Mouse (Mus musculus): ENCODE measurements around the gene Fbxl7.
"Not testable (repeated sequence)": the region's sequence is repeated elsewhere in the genome, so short reads cannot be mapped to it uniquely, and the experiment has no call there.

The Fbxl7 gene

DNA sequence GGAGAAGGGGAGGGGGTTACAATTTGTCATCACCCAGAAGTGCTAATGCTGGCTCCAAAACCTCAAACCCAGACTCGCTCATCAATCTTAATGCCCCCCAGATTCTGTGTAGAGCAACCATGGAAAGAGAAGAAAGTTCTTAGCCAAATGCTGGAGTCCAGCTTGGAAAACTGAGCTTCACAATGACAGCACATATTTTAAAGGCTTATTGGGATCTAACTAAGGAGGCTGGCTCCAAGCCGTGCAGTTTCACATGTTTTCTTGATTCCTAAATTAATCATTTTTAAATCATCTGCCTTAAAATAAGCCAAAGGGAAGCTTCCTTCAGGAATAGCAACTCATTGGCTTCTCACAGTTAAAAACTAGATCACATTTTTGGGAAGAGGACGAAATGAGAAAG, 82.5 kb downstream of the Fbxl7 start:
- DNase-seq (ENCODE audit: low spot score in 2 of 2), result no peak

DNA sequence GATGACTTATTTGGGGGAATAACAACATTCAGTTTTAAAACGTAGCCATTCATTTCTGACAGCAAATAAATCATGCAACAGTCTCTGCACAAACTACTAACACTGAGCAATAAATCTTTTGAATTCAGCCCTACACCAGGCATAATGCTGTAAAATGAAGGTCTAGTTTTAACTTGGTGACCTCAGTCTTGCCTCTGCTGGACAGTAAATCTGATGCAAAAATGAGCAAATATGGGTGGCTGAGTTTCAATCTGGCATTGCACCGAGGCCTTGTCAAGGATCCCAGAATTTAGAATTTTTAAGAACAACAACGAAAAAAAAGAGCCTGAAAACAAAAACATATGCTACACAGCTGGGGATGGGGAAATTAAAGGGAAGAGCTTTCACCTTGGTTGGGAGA, 85.8 kb downstream of the Fbxl7 start:
- no peak for DNase-seq (ENCODE audit: low spot score in 2 of 2)

DNA sequence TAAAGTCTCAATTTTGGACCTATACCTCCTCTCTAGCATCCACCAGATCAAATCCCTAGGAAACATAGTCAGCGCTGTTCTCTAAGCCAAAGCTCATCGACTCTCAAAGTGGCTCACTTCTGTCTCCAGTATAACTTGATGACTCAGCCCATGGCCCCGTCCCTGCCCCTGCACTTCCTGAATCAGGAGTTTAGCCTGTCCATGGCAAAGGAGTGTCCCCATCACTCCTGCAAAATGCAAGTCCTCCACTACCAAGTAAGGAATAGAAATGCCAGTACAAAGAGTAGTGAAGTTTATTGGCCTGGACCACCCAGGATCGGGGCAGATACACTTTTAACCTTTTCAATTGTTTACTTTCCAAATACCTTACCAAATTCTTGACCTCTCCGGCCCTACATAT, 91.3 kb downstream of the Fbxl7 start:
- DNase-seq (ENCODE audit: low spot score in 2 of 2), result no peak

DNA sequence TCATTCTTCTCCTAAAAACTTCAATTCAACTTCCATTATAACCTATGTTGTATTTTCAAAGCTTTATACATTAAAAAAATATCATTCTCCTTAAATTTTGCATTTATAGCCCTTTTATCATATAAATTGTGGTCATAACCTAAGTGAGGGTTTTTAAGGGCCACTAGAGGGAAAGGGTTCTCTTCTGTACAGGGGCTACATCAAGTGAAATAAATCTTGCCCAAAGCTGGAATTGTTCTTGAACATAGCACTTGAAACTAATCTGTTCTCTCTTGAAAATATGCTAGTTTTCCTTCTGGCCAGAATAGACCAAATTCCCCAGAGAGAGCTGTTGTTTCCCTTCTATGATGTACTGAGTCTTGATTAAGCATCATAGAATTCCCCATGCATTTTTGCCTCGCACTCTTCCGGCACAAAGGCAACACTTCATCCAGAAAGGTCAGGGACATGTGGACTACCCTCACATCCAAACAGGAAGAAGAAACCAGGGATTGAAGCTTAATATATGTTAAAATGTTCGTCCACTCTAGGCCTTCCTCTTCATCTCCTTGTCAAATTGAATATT, 95.8 kb downstream of the Fbxl7 start:
- DNase-seq (ENCODE audit: low spot score in 2 of 2), result no peak

DNA sequence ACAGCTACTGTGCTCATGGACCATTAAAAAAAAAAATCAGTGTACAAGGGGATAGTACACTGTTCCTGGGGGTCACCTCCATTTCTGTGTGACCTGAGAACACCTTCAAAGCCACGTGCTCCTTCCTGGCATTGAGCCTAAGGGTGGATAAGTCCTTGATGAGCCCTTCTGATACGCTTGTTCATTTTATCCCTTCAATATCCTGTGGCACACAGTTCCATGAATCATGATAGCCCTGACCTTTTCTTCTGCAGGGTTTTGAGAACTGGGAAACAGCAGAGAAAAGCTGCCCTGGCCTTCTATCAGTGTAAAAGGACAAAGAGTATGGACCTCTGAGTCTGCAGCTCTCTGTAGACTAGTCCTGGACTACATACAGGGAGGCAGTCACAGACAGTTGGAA, 99.4 kb downstream of the Fbxl7 start:
- no peak for DNase-seq (ENCODE audit: low spot score in 2 of 2)

DNA sequence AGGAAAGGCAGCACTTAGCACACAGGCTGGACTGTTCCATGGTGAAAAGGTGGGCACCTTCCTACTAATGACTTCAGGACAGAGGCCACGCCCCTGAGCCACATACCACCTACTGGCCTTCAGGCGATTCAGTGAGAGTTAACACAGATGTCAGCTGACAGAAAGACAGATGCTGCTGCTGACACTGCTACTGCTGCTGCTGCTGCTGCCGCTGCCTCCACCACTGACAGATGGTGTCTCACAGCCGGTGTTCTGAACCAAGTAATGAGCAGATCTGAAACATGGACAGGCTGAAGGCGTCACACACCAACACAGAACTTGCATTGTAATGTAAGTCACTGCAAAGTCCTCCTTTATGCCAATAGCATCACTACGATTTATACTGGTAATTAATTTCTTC, 99.9 kb downstream of the Fbxl7 start:
- DNase-seq (ENCODE audit: low spot score in 2 of 2), result no peak

DNA sequence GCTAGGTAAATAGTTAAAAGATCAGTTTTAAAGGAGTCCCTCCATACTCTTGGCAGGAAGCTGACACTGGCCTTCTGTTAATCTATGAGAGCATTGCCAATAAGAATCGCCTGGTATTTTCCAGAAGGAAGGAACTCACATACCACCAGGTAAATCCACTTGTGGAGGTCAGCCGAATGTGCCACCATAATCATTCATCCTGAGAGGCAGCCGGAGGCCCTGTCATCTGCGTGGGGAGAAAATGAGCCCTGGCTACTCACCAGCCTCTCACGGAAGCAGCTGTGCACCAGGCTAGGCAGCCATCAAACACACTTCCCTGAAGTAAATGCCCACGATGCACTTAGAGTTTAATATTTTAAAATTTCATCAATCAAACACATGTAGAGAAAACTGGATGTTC, 108.2 kb downstream of the Fbxl7 start:
- DNase-seq (ENCODE audit: low spot score in 2 of 2), result no peak

DNA sequence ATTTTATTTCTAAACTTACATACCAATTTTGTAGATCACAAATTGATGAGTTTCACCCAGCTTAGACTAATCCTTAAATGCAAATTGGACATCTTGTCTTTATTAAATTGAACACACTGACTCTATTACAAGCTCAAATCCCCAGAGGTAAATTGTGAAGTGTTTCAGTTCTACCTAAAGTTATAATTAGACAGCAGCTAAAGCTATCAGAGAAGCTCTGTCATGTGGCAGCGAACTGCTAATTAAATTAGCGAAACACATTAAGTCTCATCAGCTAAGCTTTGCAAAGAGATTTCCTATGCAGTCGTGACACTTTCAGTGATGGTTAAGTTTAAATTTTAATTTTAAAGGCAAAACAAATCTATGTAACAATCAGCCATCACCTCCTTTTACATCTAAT, 114.8 kb downstream of the Fbxl7 start:
- DNase-seq (ENCODE audit: low spot score in 2 of 2), result no peak

DNA sequence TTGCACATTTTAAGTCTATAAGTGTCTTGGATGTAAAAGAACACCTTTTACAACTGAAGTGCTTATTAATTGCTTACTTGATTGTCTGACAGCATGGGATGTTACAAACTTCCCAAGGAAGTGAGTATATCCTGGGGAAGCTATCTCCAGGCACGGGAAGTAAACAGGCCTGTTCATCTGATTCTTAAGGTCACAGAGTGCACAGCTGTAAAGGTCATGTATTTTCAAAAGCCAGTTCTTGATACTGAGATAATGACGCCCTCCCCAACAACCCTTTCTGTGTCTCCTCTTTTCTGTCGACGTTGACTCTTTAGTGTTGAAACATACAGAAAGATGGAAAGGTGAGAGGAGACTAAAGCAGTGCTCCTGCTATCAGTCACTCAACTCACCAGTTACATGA, 116.3 kb downstream of the Fbxl7 start:
- no peak for DNase-seq (ENCODE audit: low spot score in 2 of 2)

DNA sequence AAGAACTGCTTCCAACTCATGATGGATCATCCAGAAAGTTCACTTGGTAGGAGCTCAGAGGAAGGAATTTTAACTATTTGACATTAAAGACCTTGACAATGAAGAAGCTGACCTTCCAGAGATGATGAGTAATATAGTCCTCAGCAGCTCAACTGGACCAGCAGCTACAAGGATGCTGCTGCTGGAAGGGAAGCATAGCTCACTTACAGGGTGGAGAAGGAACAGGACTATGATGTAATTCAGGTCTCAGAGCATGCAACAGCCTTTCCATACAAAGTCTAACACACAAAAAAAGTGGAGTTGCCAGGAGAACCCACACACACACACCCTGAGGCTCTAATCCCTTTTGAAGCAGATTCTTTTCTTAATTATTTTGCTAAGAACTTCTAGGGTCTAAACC, 119.7 kb downstream of the Fbxl7 start:
- DNase-seq (ENCODE audit: low spot score in 2 of 2), result no peak

DNA sequence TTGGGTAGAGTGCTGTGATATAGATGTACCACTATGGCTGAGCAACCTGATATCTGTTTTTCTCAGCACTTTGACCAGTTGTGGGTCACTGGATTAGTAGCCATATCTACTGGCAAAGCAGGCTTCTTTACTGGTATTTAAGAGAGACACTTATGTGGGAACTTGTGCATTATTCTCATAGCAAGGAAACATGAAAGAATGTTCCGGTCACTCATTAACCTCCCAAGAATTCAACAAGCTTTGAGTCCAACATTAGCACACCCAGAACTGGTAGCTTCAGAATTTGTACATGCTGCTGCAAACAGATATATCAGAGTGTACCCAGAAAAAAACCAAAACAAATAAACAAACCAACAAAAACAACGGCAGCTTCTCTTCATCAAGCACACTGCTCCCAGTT, 120.5 kb downstream of the Fbxl7 start:
- DNase-seq (ENCODE audit: low spot score in 2 of 2), result no peak

DNA sequence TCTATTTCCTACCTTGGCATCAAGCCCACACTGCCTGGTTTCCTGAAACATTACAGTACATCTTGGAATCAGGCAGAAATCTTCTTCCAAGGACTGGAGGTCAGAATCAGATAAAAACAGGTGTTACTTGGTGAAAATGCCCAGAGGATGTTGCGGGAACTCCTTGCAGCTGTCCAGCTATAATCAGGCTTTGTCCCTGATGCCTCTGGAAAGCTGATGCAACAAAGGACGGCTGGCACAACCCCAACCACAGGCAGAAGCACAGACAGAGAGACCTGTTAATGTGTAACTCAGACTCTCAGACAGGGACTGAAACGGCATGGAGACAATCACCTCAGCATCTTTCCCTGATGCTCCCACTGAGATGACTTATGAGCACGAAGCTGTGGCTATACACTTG, 133.7 kb downstream of the Fbxl7 start:
- no peak for DNase-seq (ENCODE audit: low spot score in 2 of 2)

DNA sequence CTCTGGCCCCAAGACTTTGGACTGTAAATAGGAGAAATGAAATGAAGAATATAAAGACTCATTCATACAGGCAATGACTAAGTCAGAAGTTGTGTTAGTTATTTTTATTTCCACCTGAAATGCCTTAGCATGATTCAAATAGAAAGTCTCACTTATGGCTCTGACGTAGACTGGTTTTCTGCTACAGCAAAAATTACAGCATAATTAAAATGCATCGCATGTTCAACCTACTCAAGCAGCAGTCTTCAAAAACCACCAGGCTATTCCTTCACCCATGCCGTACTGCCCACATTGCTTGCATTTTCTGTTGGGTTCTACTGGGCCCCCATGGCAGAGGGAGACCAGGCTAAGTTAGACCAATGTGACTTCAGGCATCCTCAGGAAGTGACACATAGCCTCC, 146.9 kb downstream of the Fbxl7 start:
- no peak for DNase-seq (ENCODE audit: low spot score in 2 of 2)

DNA sequence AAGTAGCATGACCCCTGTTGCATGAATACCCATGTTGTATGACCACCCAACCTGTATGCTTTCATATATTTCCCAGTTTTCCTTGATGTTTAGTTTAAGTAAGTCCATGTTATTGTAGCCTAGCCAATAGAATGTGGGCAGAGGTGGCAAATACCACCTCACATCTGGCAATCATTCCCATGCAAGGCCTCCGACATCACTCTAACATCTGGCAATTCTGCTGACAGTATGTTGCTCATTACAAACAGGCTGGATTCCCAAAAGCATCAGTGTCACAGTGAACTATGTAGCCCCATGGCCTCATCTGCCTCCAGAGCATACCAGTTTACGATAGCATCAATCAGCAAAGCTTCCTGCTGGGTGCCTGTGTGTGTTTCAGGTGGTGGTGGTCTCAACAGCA, 163.0 kb downstream of the Fbxl7 start:
- DNase-seq (ENCODE audit: low spot score in 2 of 2), result no peak

DNA sequence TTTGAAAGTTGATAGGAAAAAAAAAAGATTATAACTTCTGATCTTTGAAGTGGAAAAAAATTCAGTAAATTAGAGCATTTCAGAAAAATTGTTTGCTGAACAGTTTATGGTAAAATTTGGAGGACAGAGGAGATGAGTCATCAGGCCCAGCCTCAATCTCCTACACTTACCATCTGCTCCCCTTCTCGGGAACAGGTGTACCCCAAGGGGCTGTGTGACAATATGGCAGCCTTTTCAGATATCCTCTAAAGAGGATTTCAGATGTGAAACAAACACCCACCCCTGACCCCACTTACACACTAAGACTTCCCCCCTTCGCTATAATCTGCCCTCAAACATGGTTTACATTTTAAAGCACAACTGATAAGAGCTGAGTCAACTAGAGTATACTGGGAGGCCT, 164.6 kb downstream of the Fbxl7 start:
- no peak for DNase-seq (ENCODE audit: low spot score in 2 of 2)

DNA sequence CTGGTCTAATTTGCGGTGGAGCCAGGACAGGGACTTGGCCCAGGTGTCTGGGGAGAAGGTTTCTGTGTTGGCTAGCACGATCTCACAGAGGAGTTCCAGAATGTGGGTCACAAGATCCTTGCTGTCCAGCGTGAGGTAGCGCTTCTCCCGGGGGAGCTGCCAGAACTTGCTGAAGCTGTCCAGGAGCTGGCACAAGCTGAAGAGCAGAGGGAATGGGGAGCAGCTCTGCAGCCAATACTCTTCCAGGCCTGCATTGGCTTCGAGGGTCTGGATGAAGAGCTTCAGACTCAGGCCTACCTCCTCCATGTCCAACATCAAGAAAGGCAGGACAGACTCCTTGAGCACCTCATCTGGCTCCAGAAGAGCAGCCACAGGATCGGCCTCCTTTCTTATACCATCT, 166.0 kb downstream of the Fbxl7 start:
- not testable (repeated sequence) for DNase-seq (ENCODE audit: low spot score in 2 of 2)

DNA sequence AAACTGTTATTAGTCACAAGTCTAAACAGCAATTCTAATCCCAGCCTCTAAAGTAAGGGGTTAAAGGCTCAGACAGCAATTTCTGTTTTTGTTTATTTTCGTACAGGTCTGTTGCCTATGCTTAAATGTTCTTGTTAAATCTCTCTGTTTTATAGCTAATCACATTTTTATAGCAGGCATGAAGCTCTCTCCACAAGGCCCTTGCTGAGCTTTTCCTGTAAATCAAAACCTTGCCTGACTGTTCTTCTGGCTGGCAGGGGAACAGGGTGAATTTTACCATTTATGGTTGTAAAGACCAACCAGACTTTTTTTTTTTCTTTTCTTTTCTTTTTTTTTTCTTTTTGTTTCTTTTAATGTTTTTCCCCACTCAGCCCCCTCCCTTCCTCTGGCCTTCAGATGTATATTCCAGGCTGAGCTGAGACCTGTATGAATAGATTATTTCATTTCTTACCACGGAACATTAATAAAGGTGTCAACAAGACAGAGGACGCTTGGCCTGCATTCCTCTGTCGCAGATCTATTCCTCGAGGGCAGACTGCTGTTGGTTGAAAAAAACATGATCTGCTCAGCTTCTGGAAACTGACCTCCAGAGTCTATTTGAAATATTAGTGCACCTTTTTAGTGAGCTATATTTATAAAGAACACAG, 176.9 kb downstream of the Fbxl7 start:
- DNase-seq (ENCODE audit: low spot score in 2 of 2), result no peak

DNA sequence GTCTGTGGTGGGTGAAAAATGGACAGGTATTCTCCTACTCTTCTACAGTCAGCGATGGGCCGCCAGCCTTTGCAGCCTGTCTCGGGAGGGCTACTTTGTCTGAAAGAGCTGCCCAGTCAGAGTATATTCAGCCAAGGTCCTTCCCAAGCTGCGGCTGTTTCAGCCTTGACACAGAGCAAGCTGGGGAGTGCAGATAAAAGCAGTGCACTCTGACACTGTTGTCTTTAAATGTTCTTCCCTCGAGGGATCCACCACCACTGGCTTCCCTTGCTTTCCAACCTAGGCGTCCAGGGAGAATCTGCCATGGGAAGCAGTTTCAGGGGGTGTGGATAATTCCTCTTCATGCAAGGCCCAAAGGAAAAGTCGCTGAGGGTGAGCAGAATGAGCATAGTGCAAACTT, 177.4 kb downstream of the Fbxl7 start:
- no peak for DNase-seq (ENCODE audit: low spot score in 2 of 2)

DNA sequence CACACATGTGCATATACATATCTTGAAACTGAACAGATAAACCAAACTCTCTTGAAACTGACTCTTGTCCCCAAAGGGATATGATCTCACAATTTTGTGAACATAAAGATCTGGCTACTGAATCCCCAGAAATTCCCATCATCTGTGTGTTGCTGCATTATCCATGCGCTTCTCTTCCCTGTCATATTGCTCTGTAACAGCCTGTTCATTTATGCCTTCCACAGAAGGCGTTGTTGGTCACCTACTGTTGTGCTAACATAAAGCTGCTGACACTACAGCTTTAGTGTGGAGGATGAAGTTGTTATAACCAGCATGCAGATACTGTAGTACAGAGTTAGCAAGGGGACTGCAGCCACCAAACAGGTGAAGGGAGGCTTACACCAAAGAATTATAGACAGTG, 179.2 kb downstream of the Fbxl7 start:
- no peak for DNase-seq (ENCODE audit: low spot score in 2 of 2)

DNA sequence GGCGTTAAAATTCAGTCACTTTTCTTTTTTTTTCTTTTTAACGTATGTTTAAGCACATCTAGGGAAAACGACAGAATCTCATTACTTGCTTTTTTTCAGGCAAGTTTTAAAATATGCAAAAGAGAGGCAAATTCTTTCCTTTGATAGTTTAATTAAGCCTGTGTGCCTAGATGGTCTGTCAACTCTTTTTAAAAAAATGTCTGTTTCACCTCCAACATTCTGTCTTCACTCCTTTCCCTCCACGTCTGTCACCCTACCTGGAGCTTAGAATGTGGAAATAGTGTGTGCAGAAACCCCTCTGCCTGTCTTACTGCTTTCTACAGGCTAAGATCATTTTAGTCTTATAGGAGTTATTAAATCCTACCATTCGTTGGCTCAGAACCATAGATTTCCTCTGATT, 179.7 kb downstream of the Fbxl7 start:
- no peak for DNase-seq (ENCODE audit: low spot score in 2 of 2)

DNA sequence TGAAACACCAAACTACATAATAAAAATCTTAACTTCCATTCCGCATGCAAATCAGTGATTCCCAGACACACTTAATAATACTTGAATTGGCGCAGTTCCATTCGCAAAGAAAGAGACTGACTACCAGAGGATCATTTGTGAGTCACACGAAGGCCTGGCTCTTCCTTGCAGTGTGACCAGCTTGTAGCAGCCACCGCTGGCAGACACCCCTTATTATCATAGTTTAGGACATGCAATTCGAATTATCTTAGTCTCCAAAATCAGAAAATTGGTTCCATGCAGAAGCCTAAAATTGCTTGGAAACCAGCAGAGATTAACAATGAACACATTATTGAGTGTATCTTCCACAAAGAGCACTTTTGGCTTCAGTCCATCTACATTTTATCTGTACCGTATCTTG, 183.1 kb downstream of the Fbxl7 start:
- DNase-seq (ENCODE audit: low spot score in 2 of 2), result no peak

DNA sequence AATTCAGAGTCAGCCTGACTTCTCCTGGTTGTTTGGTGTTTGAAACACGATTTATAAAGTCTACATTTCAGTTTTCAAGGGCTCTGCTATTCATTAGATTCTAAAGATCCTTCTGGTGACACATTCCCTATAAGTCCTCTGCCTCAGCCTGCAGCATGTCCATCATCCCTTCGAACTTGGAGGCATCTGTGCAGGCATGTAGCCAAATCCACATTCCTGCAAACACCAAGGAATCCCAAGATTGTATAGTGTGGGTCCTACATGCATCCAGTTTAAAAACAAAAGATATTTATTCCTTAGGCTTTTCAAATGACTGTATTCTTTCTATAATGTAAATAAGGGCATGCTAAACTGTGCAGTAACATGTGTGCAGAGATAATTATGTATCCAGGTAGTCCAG, 190.4 kb downstream of the Fbxl7 start:
- no peak for DNase-seq (ENCODE audit: low spot score in 2 of 2)

DNA sequence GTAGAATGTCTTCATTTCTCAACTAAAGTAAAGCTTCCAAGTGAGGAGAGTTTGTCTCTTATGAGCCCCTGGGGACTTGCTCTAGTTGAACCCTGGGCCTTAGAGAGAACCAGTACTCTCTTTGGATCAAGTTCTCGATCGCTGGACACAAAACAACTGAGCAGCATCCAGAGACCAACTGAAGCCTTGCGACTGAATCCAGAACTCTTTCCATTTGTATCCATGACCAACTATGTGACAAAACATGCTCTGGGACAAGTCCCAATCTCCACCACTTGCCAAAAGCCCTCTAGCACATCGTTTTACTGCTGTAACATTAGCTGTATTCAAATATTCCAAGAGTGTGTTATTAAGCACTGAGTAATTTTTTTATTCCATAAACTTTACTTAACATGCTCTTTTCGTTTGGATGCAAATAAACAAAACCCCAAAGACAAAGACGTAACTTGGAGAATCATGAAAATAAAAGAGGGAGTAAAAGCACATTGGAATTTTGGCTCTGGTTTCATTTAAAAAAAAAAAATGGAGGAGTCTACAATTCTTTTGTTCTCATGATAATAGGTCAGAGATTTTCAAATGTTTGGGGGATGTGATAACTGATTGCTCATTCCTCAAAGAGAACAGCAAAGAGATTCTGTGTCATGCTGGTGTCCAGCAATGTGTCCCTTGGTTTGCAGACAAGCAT, 192.1 kb downstream of the Fbxl7 start:
- DNase-seq (ENCODE audit: low spot score in 2 of 2), result no peak
